Mouse (Mus musculus): ENCODE results near the gene 2010300C02Rik. TPM values are rescaled to one million over a fixed set of nuclear protein-coding genes. Genes with fewer than 3 reads are reported as not detected.

2010300C02Rik gene
- 16.9 and 22.9 TPM in 2 replicates for polyA plus RNA-seq (2012; rRNA removed)

- DNase-seq (ENCODE audit: low read depth, low spot score): no peak
Measured at GRCm38 (mm10) chr1:37719761-37720640, at the start of gene 2010300C02Rik. 2010300C02Rik (minus strand) TSS chr1:37720085.

GRCm38 (mm10) chr1:37759407-37759806 is 39.5 kb upstream of the 2010300C02Rik start:
- no peak for DNase-seq (ENCODE audit: low read depth, low spot score)

More at GRCm38 (mm10) chr1:37719761-37720640, at the start of gene 2010300C02Rik:
- WGBS: 2% methylated on average over 67 of the region's 69 CpGs

- WGBS: 77% methylated on average over 9 of the region's 9 CpGs
- DNase-seq (ENCODE audit: low read depth, low spot score): no peak
Measured at GRCm38 (mm10) chr1:37744650-37745259, 24.9 kb upstream of the 2010300C02Rik start.

GRCm38 (mm10) chr1:37742602-37743270 is 22.9 kb upstream of the 2010300C02Rik start:
- no peak for DNase-seq (ENCODE audit: low read depth, low spot score)
- 57% methylated on average over 14 of the region's 14 CpGs for WGBS

- DNase-seq (ENCODE audit: low read depth, low spot score): no peak
- 34% methylated on average over 11 of the region's 11 CpGs for WGBS
Measured at GRCm38 (mm10) chr1:37742126-37742525, 22.2 kb upstream of the 2010300C02Rik start.

- 43% methylated on average over 8 of the region's 8 CpGs for WGBS
- DNase-seq (ENCODE audit: low read depth, low spot score): no peak
Measured at GRCm38 (mm10) chr1:37740161-37740802, 20.4 kb upstream of the 2010300C02Rik start.

- no peak for DNase-seq (ENCODE audit: low read depth, low spot score)
Measured at GRCm38 (mm10) chr1:37738895-37739294, 19.0 kb upstream of the 2010300C02Rik start.

GRCm38 (mm10) chr1:37737045-37737444 is 17.2 kb upstream of the 2010300C02Rik start:
- no peak for DNase-seq (ENCODE audit: low read depth, low spot score)
- 44% methylated on average over 4 of the region's 4 CpGs for WGBS

More at GRCm38 (mm10) chr1:37738895-37739294, 19.0 kb upstream of the 2010300C02Rik start:
- 71% methylated on average over 2 of the region's 2 CpGs for WGBS

- 82% methylated on average over 5 of the region's 5 CpGs for WGBS
- no peak for DNase-seq (ENCODE audit: low read depth, low spot score)
Measured at GRCm38 (mm10) chr1:37735932-37736331, 16.0 kb upstream of the 2010300C02Rik start.

GRCm38 (mm10) chr1:37734841-37735240 is 15.0 kb upstream of the 2010300C02Rik start:
- DNase-seq (ENCODE audit: low read depth, low spot score): no peak
- 57% methylated on average over 7 of the region's 7 CpGs for WGBS

GRCm38 (mm10) chr1:37729353-37729752 is 9.5 kb upstream of the 2010300C02Rik start:
- 78% methylated on average over 8 of the region's 8 CpGs for WGBS
- DNase-seq (ENCODE audit: low read depth, low spot score): no peak

GRCm38 (mm10) chr1:37728053-37728452 is 8.2 kb upstream of the 2010300C02Rik start:
- DNase-seq (ENCODE audit: low read depth, low spot score): no peak
- 44% methylated on average over 10 of the region's 10 CpGs for WGBS

GRCm38 (mm10) chr1:37727186-37727585 is 7.3 kb upstream of the 2010300C02Rik start:
- 79% methylated on average over 8 of the region's 8 CpGs for WGBS
- no peak for DNase-seq (ENCODE audit: low read depth, low spot score)

GRCm38 (mm10) chr1:37726426-37726825 is 6.5 kb upstream of the 2010300C02Rik start:
- WGBS: 73% methylated on average over 8 of the region's 8 CpGs
- no peak for DNase-seq (ENCODE audit: low read depth, low spot score)

GRCm38 (mm10) chr1:37725880-37726279 is 6.0 kb upstream of the 2010300C02Rik start:
- no peak for DNase-seq (ENCODE audit: low read depth, low spot score)
- 50% methylated on average over 12 of the region's 12 CpGs for WGBS

GRCm38 (mm10) chr1:37721092-37721491 is 1.2 kb upstream of the 2010300C02Rik start:
- no peak for DNase-seq (ENCODE audit: low read depth, low spot score)
- WGBS: 70% methylated on average over 5 of the region's 5 CpGs

- no peak for DNase-seq (ENCODE audit: low read depth, low spot score)
- WGBS: 3% methylated on average over 49 of the region's 49 CpGs
Measured at GRCm38 (mm10) chr1:37719030-37719723, 708 bp downstream of the 2010300C02Rik start.

- WGBS: 30% methylated on average over 7 of the region's 7 CpGs
- no peak for DNase-seq (ENCODE audit: low read depth, low spot score)
Measured at GRCm38 (mm10) chr1:37718516-37718915, 1.4 kb downstream of the 2010300C02Rik start.

All from large intestine, adult 2 months (tissue).